Mouse (Mus musculus): ENCODE measurements around the gene Slc25a33.

DNA sequence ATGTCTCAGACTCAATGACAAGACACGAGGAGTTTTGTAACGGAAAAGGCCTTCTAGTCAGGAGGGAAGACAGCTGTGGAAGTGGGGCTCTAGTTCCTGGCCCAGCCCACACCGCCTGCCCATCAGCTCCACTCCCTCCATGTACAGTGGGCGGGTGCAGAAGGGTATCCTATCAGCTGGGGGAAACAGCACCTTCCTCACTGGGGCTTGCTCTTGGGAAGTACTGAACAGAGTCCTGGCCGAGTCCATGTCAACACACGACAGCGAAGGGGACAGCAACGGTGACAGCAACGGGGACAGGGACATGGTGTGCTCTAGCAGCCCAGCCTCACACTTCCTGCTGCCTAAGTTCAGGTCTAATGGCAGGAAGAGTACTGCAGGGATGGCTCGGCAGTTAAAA lies 41.3 kb downstream of the Slc25a33 start:
- TF ChIP-seq POLR2A (IDR thresholded peaks at IDR 0.05; ENCODE audit: insufficient read depth, low read depth, low read length) (no peak), CTCF (IDR thresholded peaks at IDR 0.05; ENCODE audit: insufficient read depth, low read depth, low read length) (no peak)
